Comparison of ENCODE assay signal across 8 mouse cellular contexts in the genomic region with DNA sequence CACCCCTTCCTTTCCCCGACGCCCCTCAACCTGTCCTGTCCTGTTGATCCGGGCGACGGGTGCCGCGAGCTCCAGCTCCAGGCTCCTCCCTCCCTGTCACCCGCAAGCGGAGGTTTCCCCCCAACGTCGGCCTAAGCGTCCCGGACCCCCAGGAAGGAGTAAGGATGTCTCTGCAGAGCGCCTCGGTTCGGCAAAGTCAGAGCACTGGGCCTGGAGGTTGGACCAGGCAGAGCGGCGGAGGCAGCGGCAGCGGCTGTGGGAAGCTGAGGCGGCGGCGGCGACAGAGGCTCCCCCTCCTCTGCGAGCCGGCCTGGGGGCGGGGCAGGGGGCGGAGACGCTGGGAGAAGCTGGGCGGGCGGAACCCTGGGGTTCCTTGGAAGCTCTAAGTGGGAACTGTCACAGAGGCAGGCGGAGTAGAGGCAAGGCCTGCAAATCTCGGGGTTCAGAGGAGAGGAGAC. TPM values are rescaled to one million over a fixed set of nuclear protein-coding genes. Genes with fewer than 3 reads are reported as not detected.
A peak's percentile ranks its signal among the peaks of the same experiment; 100 is the strongest.
DNase-seq lines count a peak whose midpoint lies in the region; ATAC-seq and TF ChIP-seq lines count a peak whose summit lies in the region.

No protein-coding gene starts in this region.

- DNase-seq in layer of hippocampus, adult 11-12 months (ENCODE audit: low spot score): peak; percentile 76
- no peak for DNase-seq in layer of hippocampus, adult 9-10 months (ENCODE audit: low spot score)
- peak; percentile 83 for DNase-seq in embryo, embryonic 9.5 days (ENCODE audit: extremely low spot score)
- peak; percentile 92 to 95 for DNase-seq in heart, adult 2 months
- DNase-seq in kidney, adult 18-20 months: peak; percentile 86
- peak; percentile 73 for DNase-seq in limb, embryonic 14.5 days (ENCODE audit: low spot score)
- DNase-seq in midbrain, embryonic 14.5 days: peak; percentile 86
- peak; percentile 43 for DNase-seq in splenic B cell, adult 2 months (ENCODE audit: low read depth, low spot score)

- peak overlapping the region; percentile 73 for H3K27ac ChIP-seq in heart, adult 2 months
- no peak overlapping the region for H3K27ac ChIP-seq in limb, embryonic 14.5 days (replicated peaks; ENCODE audit: low read depth, low read length)
- peak overlapping the region; percentile 69 for H3K27ac ChIP-seq in midbrain, embryonic 14.5 days (replicated peaks; ENCODE audit: low read depth, low read length)

- H3K36me3 ChIP-seq in heart, adult 2 months (ENCODE audit: control insufficient read depth, insufficient read depth, low read length): no peaks in the 10 kb centered on the region
- no peaks in the 10 kb centered on the region for H3K36me3 ChIP-seq in limb, embryonic 14.5 days (ENCODE audit: control insufficient read depth, insufficient read depth, low read length)
- no peaks in the 10 kb centered on the region for H3K36me3 ChIP-seq in midbrain, embryonic 14.5 days (ENCODE audit: control insufficient read depth, insufficient read depth, low read length)
- no peaks in the 10 kb centered on the region for H3K36me3 ChIP-seq in splenic B cell, adult 2 months (ENCODE audit: control insufficient read depth, insufficient read depth, low read length, poor library complexity, severe bottlenecking)

- TF ChIP-seq CTCF in heart, adult 2 months (IDR thresholded peaks at IDR 0.05): no peak

- peaks cover 4% of the 10 kb centered on the region; the same call in 1 of the 2 replicates for H3K4me1 ChIP-seq in heart, adult 2 months (ENCODE audit: control insufficient read depth, insufficient read depth, low read length)
- peaks cover 53% of the 10 kb centered on the region for H3K4me1 ChIP-seq in limb, embryonic 14.5 days (ENCODE audit: control insufficient read depth, insufficient read depth, low read length)
- peaks cover 49% of the 10 kb centered on the region for H3K4me1 ChIP-seq in midbrain, embryonic 14.5 days (ENCODE audit: control insufficient read depth, insufficient read depth, low read length)

- H3K9me3 ChIP-seq in limb, embryonic 14.5 days (ENCODE audit: control insufficient read depth, low read length): no peaks in the 10 kb centered on the region
- no peaks in the 10 kb centered on the region for H3K9me3 ChIP-seq in midbrain, embryonic 14.5 days (ENCODE audit: control insufficient read depth, low read length)

- H3K27me3 ChIP-seq in heart, adult 2 months (ENCODE audit: control insufficient read depth, insufficient read depth, low read length): no peaks in the 10 kb centered on the region
- peaks cover 47% of the 10 kb centered on the region for H3K27me3 ChIP-seq in limb, embryonic 14.5 days (ENCODE audit: control insufficient read depth, insufficient read depth, low read length)
- H3K27me3 ChIP-seq in midbrain, embryonic 14.5 days (ENCODE audit: control insufficient read depth, insufficient read depth, low read length): peaks cover 28% of the 10 kb centered on the region
- H3K27me3 ChIP-seq in splenic B cell, adult 2 months (ENCODE audit: control insufficient read depth, insufficient read depth, low read length, poor library complexity, severe bottlenecking): no peaks in the 10 kb centered on the region

- peak; percentile 37; the same call in 1 of the 2 replicates for ATAC-seq in limb, embryonic 14.5 days (ENCODE audit: low FRiP score, low read depth)
- no peak for ATAC-seq in midbrain, embryonic 14.5 days (ENCODE audit: low FRiP score, low TSS enrichment)

- H3K79me2 ChIP-seq in heart, adult 2 months (replicated peaks; ENCODE audit: control insufficient read depth, insufficient read depth, low read length): no peaks in the 10 kb centered on the region

- under 1% methylated on average over 33 of the region's 33 CpGs for WGBS in heart, adult 2 months
- 1% methylated on average over 33 of the region's 33 CpGs for WGBS in limb, embryonic 14.5 days
- under 1% methylated on average over 33 of the region's 33 CpGs for WGBS in midbrain, embryonic 14.5 days

- peak; percentile 79 for TF ChIP-seq POLR2A in heart, adult 2 months (IDR thresholded peaks at IDR 0.05; ENCODE audit: insufficient read depth, low read depth, low read length)
- TF ChIP-seq POLR2A in limb, embryonic 14.5 days (IDR thresholded peaks at IDR 0.05; ENCODE audit: borderline replicate concordance, extremely low read depth, insufficient read depth, insufficient read length): no peak

- peak overlapping the region; percentile 94 for H3K4me2 ChIP-seq in limb, embryonic 14.5 days (replicated peaks; ENCODE audit: low read depth, low read length, severe bottlenecking)
- H3K4me2 ChIP-seq in midbrain, embryonic 14.5 days (ENCODE audit: low read length): peak overlapping the region; percentile 97

- intact Hi-C loops in heart, adult 2 months (cut with DNase I): loop anchor here (2.0 kb wide), 4 partner anchors 34 to 74 kb away; partner anchors contain the start of genes Nlgn2 and Polr2a

- H3K9ac ChIP-seq in heart, adult 2 months (ENCODE audit: low read depth, low read length): peak overlapping the region; percentile 74
- peak overlapping the region; percentile 56 for H3K9ac ChIP-seq in limb, embryonic 14.5 days (ENCODE audit: low read depth, low read length, severe bottlenecking)
- peak overlapping the region; percentile 62 for H3K9ac ChIP-seq in midbrain, embryonic 14.5 days (replicated peaks; ENCODE audit: low read length)

- no peak for TF ChIP-seq EP300 in heart, adult 2 months (IDR thresholded peaks at IDR 0.05; ENCODE audit: insufficient read depth, low read depth, low read length)

- H3K4me3 ChIP-seq in heart, adult 2 months: peak overlapping the region; percentile 68
- peak overlapping the region; percentile 61 for H3K4me3 ChIP-seq in limb, embryonic 14.5 days (replicated peaks; ENCODE audit: low read length)
- peak overlapping the region; percentile 59 for H3K4me3 ChIP-seq in midbrain, embryonic 14.5 days (replicated peaks; ENCODE audit: low read depth, low read length)

RNA-seq across cellular contexts. Expression of gene Fgf11, which starts 1.0 kb away (rescaled TPM):
- 1 to 10 TPM; 1.9 to 2.5 TPM for total RNA-seq in heart, adult 2 months (2021)
- polyA plus RNA-seq in heart, adult 2 months (2012; rRNA removed): 3.3 and 4.3 TPM in 2 replicates
- polyA plus RNA-seq in limb, embryonic 14.5 days (2012; rRNA removed): 17.2 and 17.5 TPM in 2 replicates
- polyA plus RNA-seq in limb, embryonic 14.5 days (2014; fragmentation: Nextera tagmentation; extraction: Ambion mirVana): 2.2 and 3.4 TPM in 2 replicates
- 3.2 and 3.6 TPM in 2 replicates for polyA plus RNA-seq in midbrain, embryonic 14.5 days (2014; fragmentation: Nextera tagmentation; extraction: Ambion mirVana)

RNA-seq across cellular contexts. Expression of gene Tmem102, which starts 2.7 kb away (rescaled TPM):
- total RNA-seq in heart, adult 2 months (2021): under 1 TPM; 0.25 to 0.29 TPM
- 0.44 and 0.47 TPM in 2 replicates for polyA plus RNA-seq in heart, adult 2 months (2012; rRNA removed)
- polyA plus RNA-seq in limb, embryonic 14.5 days (2012; rRNA removed): 1.8 TPM in 2 replicates
- polyA plus RNA-seq in limb, embryonic 14.5 days (2014; fragmentation: Nextera tagmentation; extraction: Ambion mirVana): 5.4 and 5.9 TPM in 2 replicates
- polyA plus RNA-seq in midbrain, embryonic 14.5 days (2014; fragmentation: Nextera tagmentation; extraction: Ambion mirVana): 0.58 and 0.82 TPM in 2 replicates

RNA-seq across cellular contexts. Expression of gene Chrnb1, which starts 6.9 kb away (rescaled TPM):
- total RNA-seq in heart, adult 2 months (2021): 1 to 10 TPM; 4.1 TPM
- 10.3 and 16.4 TPM in 2 replicates for polyA plus RNA-seq in heart, adult 2 months (2012; rRNA removed)
- polyA plus RNA-seq in limb, embryonic 14.5 days (2012; rRNA removed): 69.4 and 81.0 TPM in 2 replicates
- polyA plus RNA-seq in limb, embryonic 14.5 days (2014; fragmentation: Nextera tagmentation; extraction: Ambion mirVana): 14.1 and 19.0 TPM in 2 replicates
- polyA plus RNA-seq in midbrain, embryonic 14.5 days (2014; fragmentation: Nextera tagmentation; extraction: Ambion mirVana): 0.80 and 1.3 TPM in 2 replicates

RNA-seq across cellular contexts. Expression of gene Gm39566, which starts 12.4 kb away (rescaled TPM):
- not detected for total RNA-seq in heart, adult 2 months (2021)
- 0.02 and 0.09 TPM in 2 replicates for polyA plus RNA-seq in heart, adult 2 months (2012; rRNA removed)
- not detected in 2 replicates for polyA plus RNA-seq in limb, embryonic 14.5 days (2012; rRNA removed)
- polyA plus RNA-seq in limb, embryonic 14.5 days (2014; fragmentation: Nextera tagmentation; extraction: Ambion mirVana): not detected in 2 replicates
- not detected in 2 replicates for polyA plus RNA-seq in midbrain, embryonic 14.5 days (2014; fragmentation: Nextera tagmentation; extraction: Ambion mirVana)

RNA-seq across cellular contexts. Expression of gene Spem2, which starts 15.6 kb away (rescaled TPM):
- total RNA-seq in heart, adult 2 months (2021): not detected
- 0.15 and 0.20 TPM in 2 replicates for polyA plus RNA-seq in heart, adult 2 months (2012; rRNA removed)
- polyA plus RNA-seq in limb, embryonic 14.5 days (2012; rRNA removed): not detected in 2 replicates
- not detected in 2 replicates for polyA plus RNA-seq in limb, embryonic 14.5 days (2014; fragmentation: Nextera tagmentation; extraction: Ambion mirVana)
- polyA plus RNA-seq in midbrain, embryonic 14.5 days (2014; fragmentation: Nextera tagmentation; extraction: Ambion mirVana): not detected in 2 replicates
